Mouse (Mus musculus) embryo, embryonic 11.5 days (tissue): ENCODE measurements around the gene Gucy2c.
"Not testable (repeated sequence)": the region's sequence is repeated elsewhere in the genome, so short reads cannot be mapped to it uniquely, and the experiment has no call there.

ENCODE experiments used
- DNase-seq: peaks from one replicate; pipeline ENCODE4 v3.0.0-alpha.2; 2012; ENCODE audit warnings: low read depth, low spot score

Gene Gucy2c

DNA sequence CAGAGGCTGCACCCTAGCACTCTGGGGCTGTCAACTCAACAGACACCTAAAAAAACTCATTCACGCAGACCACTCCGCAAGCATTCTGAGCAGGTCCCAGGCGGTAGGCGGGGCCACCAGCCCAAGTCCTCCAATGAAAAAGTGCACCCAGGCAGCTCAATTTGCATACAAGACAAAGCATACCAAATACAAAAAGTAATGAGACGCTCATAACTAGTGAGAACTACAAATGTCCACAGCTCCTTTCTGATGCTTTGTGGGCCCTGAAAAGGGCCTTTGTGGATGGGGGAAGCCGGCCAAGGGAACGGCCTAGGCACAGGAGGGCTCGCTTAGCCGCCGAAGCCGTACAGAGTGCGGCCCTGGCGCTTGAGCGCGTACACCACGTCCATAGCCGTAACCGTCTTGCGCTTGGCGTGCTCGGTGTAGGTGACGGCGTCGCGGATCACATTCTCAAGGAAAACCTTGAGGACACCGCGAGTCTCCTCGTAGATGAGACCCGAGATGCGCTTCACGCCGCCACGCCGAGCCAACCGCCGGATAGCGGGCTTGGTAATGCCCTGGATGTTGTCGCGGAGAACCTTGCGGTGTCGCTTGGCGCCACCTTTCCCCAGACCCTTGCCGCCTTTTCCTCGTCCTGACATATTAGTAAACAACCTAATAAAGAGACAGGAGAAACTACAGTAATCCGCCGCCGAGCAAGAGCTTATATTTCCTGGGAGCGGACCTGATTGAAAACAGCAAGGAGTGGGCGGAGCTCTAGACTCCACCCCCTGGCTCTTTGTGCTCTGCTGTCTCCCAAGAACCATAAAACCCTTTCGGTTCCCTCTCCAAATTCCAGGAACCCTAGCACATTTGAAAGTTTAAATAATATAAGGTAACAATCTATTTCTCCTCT is 22.4 kb upstream of the Gucy2c start, which contains the start of gene Hist4h4:
Gene Hist4h4, minus strand, starts transcription at position 677 of the 895 bp plus-strand sequence.
- peak; percentile 99 for DNase-seq

DNA sequence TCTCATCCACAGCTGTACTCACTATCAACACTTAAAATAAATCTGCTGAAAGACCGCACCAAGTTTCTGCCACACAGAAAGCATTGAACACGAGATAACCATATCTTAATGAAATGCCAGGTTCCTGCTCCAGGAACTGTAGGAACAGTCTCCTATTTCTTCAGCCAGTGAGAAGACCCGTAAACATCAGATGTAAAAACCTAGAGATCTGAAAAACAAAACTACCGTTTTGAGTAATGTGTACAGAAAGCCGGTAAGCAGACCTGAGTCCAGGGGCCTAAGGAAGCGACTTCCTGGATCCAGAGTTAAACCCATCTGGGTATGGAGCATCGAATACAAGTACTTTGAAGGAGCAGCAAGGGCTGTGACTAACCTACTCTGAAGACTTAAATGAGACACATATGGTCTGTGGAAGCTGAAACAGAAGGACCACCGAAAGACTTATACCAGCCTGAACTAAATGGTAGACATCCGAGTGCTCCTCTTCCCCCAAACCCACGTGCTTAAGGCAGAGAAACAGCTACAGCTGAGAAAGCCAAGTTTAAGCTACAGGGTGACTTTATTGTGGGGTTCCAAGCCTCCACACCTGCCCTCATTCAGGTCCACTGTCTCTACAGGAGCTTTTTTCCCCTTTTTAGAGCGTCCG is 21.7 kb upstream of the Gucy2c start:
- no peak for DNase-seq

DNA sequence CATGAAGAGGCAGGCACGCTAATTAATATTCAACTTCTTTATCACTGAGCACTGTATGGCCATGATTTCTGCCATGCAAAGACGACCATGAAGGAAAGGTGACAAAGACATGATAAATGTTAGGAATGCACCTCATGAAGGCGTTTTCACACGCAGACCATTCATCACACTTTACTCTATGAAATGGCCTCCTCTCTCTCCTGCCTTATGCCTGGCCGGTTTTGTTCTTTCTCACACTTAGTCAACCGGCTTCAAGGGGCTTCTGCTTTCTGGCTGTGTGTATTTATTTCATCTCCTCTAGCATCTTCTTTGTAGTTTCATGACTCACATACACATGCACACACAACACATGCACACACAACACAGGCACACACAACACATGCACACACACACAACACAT is 19.7 kb upstream of the Gucy2c start:
- DNase-seq: no peak

DNA sequence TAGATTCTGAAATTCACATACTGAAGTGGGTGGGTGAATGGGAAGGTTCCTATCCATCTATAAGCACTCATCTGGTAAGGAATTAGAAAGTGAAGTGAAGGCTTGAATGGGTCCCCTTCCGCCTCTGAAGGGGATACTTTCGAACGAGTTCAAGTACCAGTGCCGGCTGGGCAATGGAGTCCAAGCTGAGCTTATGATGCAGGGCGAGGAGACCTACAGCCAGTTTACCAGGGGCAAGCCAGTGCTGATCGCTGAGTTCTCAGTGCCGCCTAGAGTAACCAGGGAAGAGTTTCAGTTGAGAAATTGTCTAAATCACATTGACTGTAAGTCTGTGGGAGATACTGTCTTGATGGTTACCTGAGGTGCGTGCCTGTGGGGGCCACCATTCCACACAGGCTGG is 19.1 kb upstream of the Gucy2c start:
- DNase-seq: no peak

- not testable (repeated sequence) for DNase-seq
These were observed 16.5 kb upstream of the Gucy2c start for GRCm38 (mm10) chr6:136797874-136798693.

GRCm38 (mm10) chr6:136795850-136796249 is 14.3 kb upstream of the Gucy2c start:
- DNase-seq: no peak

DNA sequence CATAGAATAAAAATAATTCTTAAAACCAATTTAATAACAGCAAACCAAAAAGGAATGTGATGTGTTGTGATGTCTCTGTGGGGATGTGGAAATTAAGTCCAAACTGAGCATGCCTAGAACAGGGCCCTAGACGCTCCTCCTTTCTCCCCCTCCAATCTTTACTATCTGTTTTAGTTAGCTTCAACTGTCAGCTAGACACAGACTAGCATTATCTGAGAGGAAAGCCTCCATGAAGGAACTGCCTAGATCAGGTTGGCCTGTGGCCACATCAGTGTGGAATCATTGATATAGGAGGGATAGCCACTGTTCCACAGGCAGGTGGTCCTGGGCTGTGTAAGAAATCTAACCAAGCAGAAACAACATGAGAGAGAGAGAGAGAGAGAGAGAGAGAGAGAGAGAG is 13.5 kb upstream of the Gucy2c start:
- DNase-seq: no peak

GRCm38 (mm10) chr6:136793831-136794525 is 12.4 kb upstream of the Gucy2c start:
- DNase-seq: no peak

DNA sequence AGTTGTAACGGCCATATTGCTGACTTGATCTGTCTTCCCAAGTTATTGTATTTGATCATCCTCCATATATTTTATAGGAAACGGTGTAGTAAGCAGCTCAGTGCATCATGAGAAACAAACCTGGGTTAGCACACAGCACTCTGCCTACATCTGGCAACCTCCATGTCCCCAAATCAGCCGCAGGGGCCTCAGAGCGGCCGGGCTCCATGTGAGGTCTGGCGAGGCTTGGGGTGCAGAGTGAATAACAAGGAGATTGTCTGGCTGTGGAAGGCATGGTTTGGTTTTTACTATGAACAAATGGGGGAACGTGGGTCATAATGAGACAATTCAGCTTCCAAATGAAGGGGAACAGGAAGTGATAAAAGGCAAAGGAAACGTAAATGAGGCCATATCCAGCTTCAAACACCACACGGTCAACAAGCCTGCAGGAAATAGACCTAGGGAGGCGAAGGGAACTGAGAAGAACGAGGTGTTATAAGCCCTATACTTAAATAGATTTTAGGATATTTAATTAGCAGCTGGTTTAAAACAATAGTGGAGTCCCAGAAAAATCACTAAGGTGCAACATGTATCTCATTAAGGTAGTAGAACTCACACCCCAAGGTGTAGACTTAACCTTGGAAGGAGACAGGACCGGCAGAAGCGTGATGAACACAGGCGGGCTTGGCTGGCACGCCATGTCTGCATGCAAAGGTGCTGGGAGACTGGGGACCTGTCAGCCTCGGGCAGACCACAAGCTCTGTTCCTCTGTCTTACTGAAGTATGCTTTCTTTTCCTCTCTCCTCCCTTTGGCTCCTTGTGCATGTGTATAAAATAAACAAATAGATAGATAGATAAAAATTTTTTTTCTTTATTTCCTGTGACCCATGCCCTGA is 11.6 kb upstream of the Gucy2c start:
- no peak for DNase-seq

GRCm38 (mm10) chr6:136789391-136789971 is 7.9 kb upstream of the Gucy2c start:
- no peak for DNase-seq

DNA sequence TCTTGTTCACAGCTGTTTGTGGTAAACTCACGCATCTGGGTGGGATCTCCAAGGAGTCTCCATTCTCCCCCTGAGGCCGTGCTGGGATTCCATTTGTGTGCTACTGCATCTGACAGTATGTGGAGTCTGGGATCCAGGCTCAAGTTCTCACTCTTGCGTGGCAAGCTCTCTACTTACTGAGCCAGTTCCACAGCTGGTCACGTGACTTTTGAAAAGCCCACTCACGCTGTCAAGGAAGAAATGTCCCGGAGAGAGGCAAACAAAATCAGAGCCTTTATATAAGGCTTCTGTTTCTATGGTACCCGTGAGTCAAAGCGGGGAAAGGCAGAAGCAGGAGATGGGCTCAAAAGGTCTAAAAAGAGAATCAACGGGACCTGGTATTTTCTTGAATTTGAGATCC is 1.2 kb upstream of the Gucy2c start:
- no peak for DNase-seq

- no peak for DNase-seq
These were observed 581 bp upstream of the Gucy2c start for GRCm38 (mm10) chr6:136782146-136782545.

GRCm38 (mm10) chr6:136776392-136776791 is 5.2 kb downstream of the Gucy2c start:
- DNase-seq: no peak

DNA sequence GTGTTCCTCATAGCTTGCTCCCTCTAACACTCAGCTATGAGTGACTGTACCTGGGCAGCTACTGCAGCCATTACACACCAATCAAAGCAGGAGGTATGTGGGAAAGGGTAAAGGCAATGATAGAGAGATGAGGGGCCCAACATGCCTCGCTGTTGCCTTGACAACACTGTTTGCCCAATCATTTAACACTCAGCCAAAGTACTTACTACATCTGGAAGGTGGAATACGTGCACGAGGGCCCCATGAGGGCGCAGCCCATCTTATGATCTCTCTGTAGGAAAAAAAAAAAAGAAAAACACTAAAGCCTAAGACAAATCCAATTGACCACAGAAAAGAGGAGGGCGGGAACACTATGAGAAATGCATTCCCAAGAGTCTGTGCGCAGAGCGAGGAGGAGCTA is 11.7 kb downstream of the Gucy2c start:
- DNase-seq: no peak

- no peak for DNase-seq
These were observed 12.4 kb downstream of the Gucy2c start for GRCm38 (mm10) chr6:136769143-136769542.

GRCm38 (mm10) chr6:136763912-136764311 is 17.7 kb downstream of the Gucy2c start:
- DNase-seq: no peak

- no peak for DNase-seq
These were observed 31.0 kb downstream of the Gucy2c start for GRCm38 (mm10) chr6:136750567-136750966.

GRCm38 (mm10) chr6:136745586-136745985 is 36.0 kb downstream of the Gucy2c start:
- no peak for DNase-seq

- DNase-seq: no peak
These were observed 37.8 kb downstream of the Gucy2c start for GRCm38 (mm10) chr6:136743729-136744128.
